Mouse (Mus musculus) cerebellum, postnatal 4 days (tissue): ENCODE data around the gene Vav1.

ENCODE experiments used
- DNase-seq, 2 experiments: peaks; one replicate each; pipeline ENCODE4 v3.0.0; 2022; ENCODE audit warnings: low spot score in 2 of 2, mixed read lengths in 1 of 2

Gene Vav1

DNA sequence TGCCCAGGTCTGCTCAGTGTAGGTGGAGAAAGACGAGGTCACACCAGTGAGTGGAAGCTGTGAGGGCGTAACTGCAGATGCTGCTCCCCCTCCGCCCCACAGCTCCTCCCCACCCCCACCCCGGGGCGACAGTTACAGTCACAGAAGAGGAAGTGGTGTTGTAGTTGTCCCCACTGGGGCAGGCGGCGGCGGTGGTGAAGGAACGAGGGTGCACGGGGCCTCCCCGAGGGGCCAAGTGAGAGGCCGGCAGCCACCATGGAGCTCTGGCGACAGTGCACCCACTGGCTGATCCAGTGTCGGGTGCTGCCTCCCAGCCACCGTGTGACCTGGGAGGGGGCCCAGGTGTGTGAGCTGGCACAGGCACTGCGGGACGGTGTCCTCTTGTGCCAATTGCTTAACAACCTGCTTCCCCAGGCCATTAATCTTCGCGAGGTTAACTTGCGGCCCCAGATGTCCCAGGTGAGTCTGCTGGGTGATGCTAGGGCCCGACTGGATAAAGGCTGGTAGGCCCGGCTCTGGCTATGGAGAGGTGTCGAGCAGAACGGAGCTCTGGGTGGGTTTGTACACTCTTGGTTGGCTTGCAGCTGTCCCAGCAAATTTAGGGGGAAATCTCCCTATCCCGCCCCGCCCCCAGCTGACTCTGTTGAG is at the start of gene Vav1:
TSS of gene Vav1 (plus strand) at position 158 of the 648 bp plus-strand sequence.
- DNase-seq = no peak

GRCm38 (mm10) chr17:57229851-57230727 is 48.8 kb upstream of the Vav1 start:
- DNase-seq = no peak

DNA sequence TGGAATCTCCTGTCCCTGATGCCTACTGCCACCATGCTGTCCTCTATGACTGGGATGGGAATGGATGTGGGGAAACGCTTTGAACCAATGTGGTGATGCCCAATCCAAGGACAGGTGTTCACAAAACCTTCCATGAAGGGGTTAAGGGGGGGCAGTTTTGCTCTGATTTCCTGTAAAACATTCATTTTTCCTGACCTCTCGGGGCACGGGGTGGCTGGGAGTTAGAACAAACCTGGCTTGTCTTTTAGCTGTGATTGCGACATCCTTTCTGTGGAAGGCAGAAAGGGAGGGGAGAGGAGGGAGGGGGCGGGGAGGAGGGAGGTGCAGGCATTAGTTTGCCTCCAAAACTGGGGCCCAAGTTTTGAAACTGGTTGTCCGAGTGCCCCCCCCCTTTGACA is 48.2 kb upstream of the Vav1 start:
- no peak for DNase-seq

DNA sequence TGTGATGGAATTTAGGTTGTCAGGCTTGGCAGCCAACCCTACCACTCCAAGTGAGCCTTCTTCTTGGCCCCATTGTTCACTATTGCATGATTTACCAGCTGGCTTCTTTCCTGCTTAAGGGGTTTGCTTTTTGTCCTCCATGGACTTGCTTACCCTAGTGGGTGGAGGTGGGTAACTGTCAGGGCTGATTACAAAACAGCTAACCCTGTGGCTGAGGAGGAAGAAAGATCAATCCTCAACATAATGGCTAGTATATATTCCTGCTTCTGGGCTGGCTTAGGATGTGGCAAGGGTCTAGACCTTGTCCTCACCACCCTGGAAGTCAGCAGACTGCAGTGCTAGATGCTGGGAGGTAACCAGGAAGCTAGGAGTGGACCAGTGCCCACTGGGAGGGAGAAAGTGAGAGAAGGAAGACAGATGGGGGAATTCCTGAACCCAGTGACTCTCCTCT is 47.6 kb upstream of the Vav1 start:
- no peak for DNase-seq

- no peak for DNase-seq
Measured at GRCm38 (mm10) chr17:57232200-57232599, 46.7 kb upstream of the Vav1 start.

GRCm38 (mm10) chr17:57233038-57233437 is 45.9 kb upstream of the Vav1 start:
- no peak for DNase-seq

- DNase-seq = no peak
Measured at GRCm38 (mm10) chr17:57234254-57234928, 44.5 kb upstream of the Vav1 start.

- no peak for DNase-seq
Measured at GRCm38 (mm10) chr17:57235803-57236202, 43.1 kb upstream of the Vav1 start.

GRCm38 (mm10) chr17:57237181-57237580 is 41.7 kb upstream of the Vav1 start:
- no peak for DNase-seq

DNA sequence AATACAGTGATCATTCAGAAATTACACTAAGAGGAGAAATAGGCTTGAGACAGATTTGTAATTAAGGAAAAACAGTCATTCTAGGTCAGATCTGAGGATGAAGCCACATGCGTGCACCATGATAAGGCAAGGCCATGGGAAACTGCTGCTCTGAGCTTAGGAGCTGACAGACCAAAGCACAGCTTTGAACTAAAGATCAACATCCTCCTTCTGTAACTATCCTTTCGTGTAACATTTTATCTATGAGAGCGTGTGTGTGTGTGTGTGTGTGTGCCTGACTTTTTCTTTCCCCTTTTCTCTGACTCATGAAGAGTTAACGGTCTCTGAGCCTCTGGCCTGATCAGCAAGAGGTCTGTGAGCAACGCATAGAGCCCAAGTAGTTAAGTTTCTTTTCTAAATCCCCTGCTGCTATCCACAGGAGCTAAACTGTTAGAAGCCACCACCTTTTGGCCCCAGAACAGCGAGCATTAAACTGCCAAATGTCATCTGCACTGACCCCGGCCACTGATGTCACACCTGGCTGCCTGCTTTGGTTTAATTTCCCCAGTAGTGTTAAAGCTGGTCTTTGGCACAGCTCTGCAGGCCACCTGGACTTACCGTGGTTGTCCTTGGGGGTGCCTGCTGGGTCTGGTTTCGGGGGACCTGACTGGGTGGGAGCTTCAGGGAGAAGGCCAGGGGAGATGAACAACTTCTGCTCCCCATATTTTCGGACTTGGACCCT is 35.1 kb upstream of the Vav1 start:
- DNase-seq = no peak

- DNase-seq = no peak
Measured at GRCm38 (mm10) chr17:57245311-57245929, 33.5 kb upstream of the Vav1 start.

- no peak for DNase-seq
Measured at GRCm38 (mm10) chr17:57246663-57247392, 32.1 kb upstream of the Vav1 start.

DNA sequence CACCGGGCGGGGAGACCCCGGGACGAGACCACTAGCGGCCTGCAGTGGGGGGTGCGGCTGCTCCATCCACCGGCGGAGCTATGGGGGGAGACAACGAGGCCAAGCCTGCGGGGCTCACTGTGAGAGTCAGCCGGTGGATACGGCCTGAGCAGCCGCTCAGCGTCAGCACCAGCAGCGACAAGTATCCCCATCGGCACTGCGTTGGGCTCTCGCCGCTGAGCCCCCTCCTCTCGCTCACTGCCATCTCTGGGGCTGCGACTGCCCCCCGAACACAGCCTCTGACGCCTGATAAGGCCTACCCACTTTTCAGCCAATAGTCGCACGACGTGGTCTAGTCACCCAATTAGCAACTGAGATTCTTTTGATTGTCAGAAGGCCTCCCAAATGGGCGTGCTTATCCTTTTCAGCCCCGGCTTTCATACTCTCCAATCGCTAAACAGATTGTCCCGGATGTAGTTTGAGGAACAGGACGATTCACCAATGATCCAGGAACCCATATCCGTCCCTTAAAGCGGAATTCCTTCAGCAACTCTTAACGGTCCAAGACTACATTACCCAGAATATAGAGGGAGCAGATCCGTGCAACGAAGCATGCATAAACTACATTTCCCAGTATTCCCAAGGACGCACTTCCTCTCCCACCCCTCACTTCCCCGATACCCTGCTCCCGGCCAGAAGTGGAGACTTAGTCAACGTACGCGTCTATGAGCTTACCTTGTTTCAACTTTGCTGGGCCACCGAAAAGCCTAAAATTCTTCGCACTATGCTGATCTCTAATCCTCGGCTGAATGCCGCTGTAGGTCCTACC is 31.3 kb upstream of the Vav1 start:
- DNase-seq = peak; percentile 77 to 88

DNA sequence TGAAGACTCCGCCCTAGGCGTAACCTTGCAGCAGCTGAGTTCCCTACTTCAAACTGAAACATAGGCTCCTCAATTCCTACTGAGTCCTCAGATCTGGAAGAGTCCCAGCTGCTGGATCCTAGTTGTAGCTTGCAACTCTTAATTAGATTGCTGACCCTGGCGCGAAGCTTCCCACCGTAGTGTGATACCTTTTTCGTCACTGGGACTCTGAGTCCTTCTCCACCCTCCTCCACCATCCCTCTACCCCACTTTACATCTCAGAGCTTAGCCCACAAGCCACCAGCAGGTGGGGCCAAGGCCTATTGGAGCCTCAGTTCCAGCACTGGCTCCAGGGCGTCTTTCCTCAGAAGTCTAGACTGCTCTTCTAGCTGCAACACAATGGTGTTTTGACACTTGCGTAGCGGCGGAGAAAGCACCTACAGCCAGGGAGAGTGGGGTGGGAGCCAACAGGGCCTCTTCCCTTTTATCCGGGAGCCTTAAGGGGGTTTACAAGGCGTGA is 30.6 kb upstream of the Vav1 start, which contains the start of gene Gpr108:
TSS of gene Gpr108 (minus strand) at position 246 of the 499 bp plus-strand sequence.
- DNase-seq = peak; percentile 57 to 82

DNA sequence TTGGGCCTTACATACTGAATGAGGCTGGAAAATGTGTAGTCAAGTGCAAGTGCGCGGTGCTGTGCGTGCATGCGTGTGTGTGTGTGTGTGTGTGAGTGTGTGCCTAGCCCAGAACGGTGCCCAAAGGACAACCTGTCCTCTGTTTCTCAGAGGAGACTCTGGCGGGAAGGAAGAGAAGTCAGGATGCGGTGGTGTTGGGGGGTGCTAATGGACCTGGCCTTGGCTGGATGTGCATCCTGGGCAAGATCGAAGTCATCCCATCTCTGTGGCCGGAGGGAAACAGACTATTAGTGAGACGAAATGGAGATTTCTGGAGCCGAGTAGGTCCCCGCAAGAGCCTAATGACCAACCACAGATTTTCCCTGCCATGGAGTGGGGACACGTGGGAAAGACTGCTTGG is 30.1 kb upstream of the Vav1 start:
- DNase-seq = peak in 1 of 2 experiments; percentile 22

- DNase-seq = peak; percentile 87 to 94
Measured at GRCm38 (mm10) chr17:57249186-57250181, 29.4 kb upstream of the Vav1 start, which contains the start of gene Trip10. Trip10 (plus strand) TSS chr17:57249455.

- peak in 1 of 2 experiments; percentile 18 for DNase-seq
Measured at GRCm38 (mm10) chr17:57250461-57251160, 28.3 kb upstream of the Vav1 start.
